Mouse (Mus musculus) hindbrain, postnatal 0 days (tissue): Measurements from ENCODE around the gene Sstr4. TPM values are rescaled to one million over a fixed set of nuclear protein-coding genes. Genes with fewer than 3 reads are reported as not detected.

Source experiments
- ATAC-seq: fragments of 200-750 bp; cut with Nextera tagmentation; 2 replicates; pipeline ENCODE4 v1.8.0; 2017; ENCODE audit warnings: mild to moderate bottlenecking, moderate TSS enrichment, moderate library complexity
- DNase-seq: peaks from one replicate; pipeline ENCODE4 v3.0.0-alpha.2; 2015; ENCODE audit warnings: low spot score
- H3K27ac ChIP-seq: fragments of 300-500 bp; sonication (generic); 2 replicates; pipeline ENCODE4 v1.5.1; 2014; ENCODE audit warnings: mild to moderate bottlenecking
- H3K27me3 ChIP-seq: fragments of 300-500 bp; sonication (generic); 2 replicates; pipeline ENCODE4 v1.6.1; 2014; ENCODE audit warnings: low read length, mixed read lengths; ENCODE audit not compliant: insufficient read depth
- H3K36me3 ChIP-seq: fragments of 300-500 bp; sonication (generic); 2 replicates; pipeline ENCODE4 v1.6.1; 2014; ENCODE audit warnings: low read length, mixed read lengths; ENCODE audit not compliant: insufficient read depth
- H3K4me1 ChIP-seq: fragments of 300-500 bp; sonication (generic); 2 replicates; pipeline ENCODE4 v1.6.1; 2014; ENCODE audit warnings: antibody characterized with exemption, low read length, mixed read lengths; ENCODE audit not compliant: insufficient read depth
- H3K4me2 ChIP-seq: fragments of 300-500 bp; sonication (generic); 2 replicates; pipeline ENCODE4 v1.6.1; 2014; ENCODE audit warnings: low read depth, mild to moderate bottlenecking, low read length, moderate library complexity, mixed read lengths
- H3K4me3 ChIP-seq: fragments of 300-500 bp; sonication (generic); 2 replicates; pipeline ENCODE4 v1.5.1; 2014; ENCODE audit warnings: low read length
- H3K9ac ChIP-seq: fragments of 300-500 bp; sonication (generic); replicated peaks from 2 replicates; pipeline ENCODE4 v1.6.1; 2014; ENCODE audit warnings: mild to moderate bottlenecking, low read length, moderate library complexity, mixed read lengths
- H3K9me3 ChIP-seq: fragments of 300-500 bp; sonication (generic); 2 replicates; pipeline ENCODE4 v1.6.1; 2016; ENCODE audit warnings: low read length, mixed read lengths
- CTCF ChIP-seq: IDR thresholded peaks from 2 replicates; pipeline ENCODE4 v1.5.1; 2016; ENCODE audit warnings: antibody characterized with exemption, control low read depth, low read depth
- WGBS: fragments of 180-500 bp; shearing (Covaris S2); extraction: QIAGEN DNeasy Blood & Tissue Kit; methylation state at CpG from one replicate; pipeline ENCODE4 v1.1.7; 2014; 5-methylcytosine and 5-hydroxymethylcytosine counted together
- polyA plus RNA-seq: library from polyadenylated mRNA; unstranded; fragments of >200 nt; fragmentation: Nextera tagmentation; extraction: Ambion mirVana; gene quantifications from 2 replicates; pipeline ENCODE4 v1.2.1, GENCODE M21; 2015
- total RNA-seq: library from RNA; depleted of rRNA; stranded (reverse); fragments of >200 nt; gene quantifications from 2 replicates; pipeline ENCODE4 v1.2.3, GENCODE M21; 2014; rRNA removed

The Sstr4 gene
- total RNA-seq (13.4 and 14.0 TPM in 2 replicates), polyA plus RNA-seq (2.7 and 2.8 TPM in 2 replicates)

- ATAC-seq (peak; percentile 85), DNase-seq (peak; percentile 71)
- no peaks in the 10 kb centered on the region for H3K9me3 ChIP-seq
- peak within 1 kb of the TSS; percentile 54 for H3K4me3 ChIP-seq
- peak within 1 kb of the TSS; percentile 87 for H3K4me2 ChIP-seq
- H3K4me1 ChIP-seq: no peaks in the 10 kb centered on the region
- H3K27me3 ChIP-seq: peaks cover 4% of the 10 kb centered on the region
- 5% methylated on average over 62 of the region's 83 CpGs for WGBS
- peak within 1 kb of the TSS; percentile 47 for H3K9ac ChIP-seq
- TF ChIP-seq CTCF: peak; percentile 84
- no peaks in the 10 kb centered on the region for H3K36me3 ChIP-seq
- no peak within 1 kb of the TSS for H3K27ac ChIP-seq
These were observed at the start of gene Sstr4 for GRCm38 (mm10) chr2:148395131-148396051. Sstr4 (plus strand) TSS chr2:148395344.

GRCm38 (mm10) chr2:148345373-148345772 is 49.8 kb upstream of the Sstr4 start:
- no peak overlapping the region for H3K27ac ChIP-seq
- no peak overlapping the region for H3K9ac ChIP-seq
- DNase-seq (no peak), ATAC-seq (no peak)
- no peaks in the 10 kb centered on the region for H3K4me1 ChIP-seq
- H3K9me3 ChIP-seq: no peaks in the 10 kb centered on the region
- no peak overlapping the region for H3K4me3 ChIP-seq
- no peaks in the 10 kb centered on the region for H3K27me3 ChIP-seq
- H3K36me3 ChIP-seq: no peaks in the 10 kb centered on the region
- H3K4me2 ChIP-seq: no peak overlapping the region
- TF ChIP-seq CTCF: no peak

- ATAC-seq (no peak), DNase-seq (no peak)
- Histone ChIP-seq H3K27me3 (no peaks in the 10 kb centered on the region), H3K36me3 (no peaks in the 10 kb centered on the region), H3K4me1 (no peaks in the 10 kb centered on the region), H3K9me3 (no peaks in the 10 kb centered on the region), H3K9ac (no peak overlapping the region), H3K27ac (no peak overlapping the region), H3K4me2 (no peak overlapping the region), H3K4me3 (no peak overlapping the region)
- WGBS: 91% methylated on average over 1 of the region's 1 CpGs
- no peak for TF ChIP-seq CTCF
These were observed 48.2 kb upstream of the Sstr4 start for GRCm38 (mm10) chr2:148346976-148347375.

- Histone ChIP-seq H3K27me3 (no peaks in the 10 kb centered on the region), H3K4me1 (no peaks in the 10 kb centered on the region), H3K9me3 (no peaks in the 10 kb centered on the region), H3K4me2 (no peak overlapping the region), H3K36me3 (no peaks in the 10 kb centered on the region), H3K27ac (no peak overlapping the region), H3K4me3 (no peak overlapping the region), H3K9ac (no peak overlapping the region)
- 78% methylated on average over 4 of the region's 4 CpGs for WGBS
- ATAC-seq: no peak
- no peak for TF ChIP-seq CTCF
- no peak for DNase-seq
These were observed 45.4 kb upstream of the Sstr4 start for GRCm38 (mm10) chr2:148349509-148350307.

- no peak overlapping the region for H3K4me2 ChIP-seq
- no peaks in the 10 kb centered on the region for H3K36me3 ChIP-seq
- no peak overlapping the region for H3K4me3 ChIP-seq
- ATAC-seq (no peak), DNase-seq (no peak)
- no peaks in the 10 kb centered on the region for H3K27me3 ChIP-seq
- 84% methylated on average over 2 of the region's 2 CpGs for WGBS
- no peak for TF ChIP-seq CTCF
- no peaks in the 10 kb centered on the region for H3K9me3 ChIP-seq
- H3K4me1 ChIP-seq: no peaks in the 10 kb centered on the region
- H3K9ac ChIP-seq: no peak overlapping the region
- H3K27ac ChIP-seq: no peak overlapping the region
These were observed 44.7 kb upstream of the Sstr4 start for GRCm38 (mm10) chr2:148350460-148350859.

- no peak overlapping the region for H3K27ac ChIP-seq
- no peaks in the 10 kb centered on the region for H3K4me1 ChIP-seq
- H3K4me3 ChIP-seq: no peak overlapping the region
- H3K4me2 ChIP-seq: no peak overlapping the region
- H3K36me3 ChIP-seq: no peaks in the 10 kb centered on the region
- H3K9me3 ChIP-seq: no peaks in the 10 kb centered on the region
- H3K9ac ChIP-seq: no peak overlapping the region
- H3K27me3 ChIP-seq: no peaks in the 10 kb centered on the region
- ATAC-seq: no peak
- no peak for DNase-seq
- 81% methylated on average over 1 of the region's 1 CpGs for WGBS
- TF ChIP-seq CTCF: no peak
These were observed 42.5 kb upstream of the Sstr4 start for GRCm38 (mm10) chr2:148352655-148353054.
